Mouse (Mus musculus): ENCODE results near the gene Esrrg. TPM values are rescaled to one million over a fixed set of nuclear protein-coding genes. Genes with fewer than 3 reads are reported as not detected.
A peak's percentile ranks its signal among the peaks of the same experiment; 100 is the strongest.

Esrrg gene
- polyA plus RNA-seq, 1 experiment from 2014 or later: 21.2 TPM

DNA sequence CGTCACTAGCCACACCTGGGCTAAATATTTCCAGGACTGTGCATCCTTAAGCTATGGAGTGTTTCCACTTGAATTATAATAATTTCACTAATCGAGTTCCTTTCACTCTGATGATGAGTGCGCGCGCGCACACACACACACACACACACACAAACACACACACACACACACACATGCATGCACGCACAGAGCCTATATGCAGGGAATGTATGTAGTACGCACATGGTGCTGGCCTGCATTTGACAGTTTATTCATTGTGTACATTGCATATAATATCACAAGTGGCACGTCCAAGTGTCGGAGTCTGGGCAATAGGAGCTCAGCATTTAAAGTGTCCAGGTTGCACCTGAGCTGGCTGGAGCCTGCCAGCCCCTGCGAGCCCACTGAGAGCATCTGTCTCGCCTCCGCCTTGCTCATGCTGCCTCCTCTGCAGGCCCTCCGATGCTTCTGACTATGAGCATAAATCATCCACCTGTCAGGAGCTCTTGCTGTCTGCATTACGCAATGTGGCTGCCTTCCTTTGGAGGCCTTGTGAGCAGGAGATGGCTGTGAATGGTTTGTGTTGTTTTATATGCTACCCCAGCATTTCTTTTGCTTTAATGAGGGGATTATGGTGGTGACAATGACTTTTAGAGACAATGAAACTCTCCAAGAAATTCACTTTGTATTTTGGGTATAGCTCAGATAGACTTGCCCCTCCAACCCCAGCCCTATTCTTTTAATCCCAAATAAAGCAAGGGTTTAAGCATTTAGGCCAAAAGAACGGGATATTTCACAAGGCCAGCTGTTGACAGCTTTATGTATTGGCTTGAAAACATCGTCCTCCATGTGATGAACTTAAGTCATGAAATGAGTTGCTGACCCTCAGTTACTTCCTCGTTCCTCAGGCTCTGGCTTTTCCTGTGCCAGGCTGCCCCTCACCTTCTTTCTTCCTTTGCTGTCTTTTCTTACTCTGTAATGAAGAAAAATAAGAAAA, 474.4 kb downstream of the Esrrg start:
- no peak overlapping the region for H3K4me2 ChIP-seq
- no peaks in the 10 kb centered on the region for H3K36me3 ChIP-seq
- no peaks in the 10 kb centered on the region for H3K27me3 ChIP-seq (replicated peaks)
- no peak overlapping the region for H3K27ac ChIP-seq (replicated peaks)
- H3K9ac ChIP-seq: no peak overlapping the region
- H3K4me3 ChIP-seq: no peak overlapping the region
- H3K9me3 ChIP-seq: no peaks in the 10 kb centered on the region
- no peak for ATAC-seq (ENCODE audit: extremely low read depth, insufficient number of reproducible peaks, low FRiP score, low TSS enrichment)
- WGBS: 73% methylated on average over 18 of the region's 18 CpGs
- peaks cover 57% of the 10 kb centered on the region for H3K4me1 ChIP-seq

DNA sequence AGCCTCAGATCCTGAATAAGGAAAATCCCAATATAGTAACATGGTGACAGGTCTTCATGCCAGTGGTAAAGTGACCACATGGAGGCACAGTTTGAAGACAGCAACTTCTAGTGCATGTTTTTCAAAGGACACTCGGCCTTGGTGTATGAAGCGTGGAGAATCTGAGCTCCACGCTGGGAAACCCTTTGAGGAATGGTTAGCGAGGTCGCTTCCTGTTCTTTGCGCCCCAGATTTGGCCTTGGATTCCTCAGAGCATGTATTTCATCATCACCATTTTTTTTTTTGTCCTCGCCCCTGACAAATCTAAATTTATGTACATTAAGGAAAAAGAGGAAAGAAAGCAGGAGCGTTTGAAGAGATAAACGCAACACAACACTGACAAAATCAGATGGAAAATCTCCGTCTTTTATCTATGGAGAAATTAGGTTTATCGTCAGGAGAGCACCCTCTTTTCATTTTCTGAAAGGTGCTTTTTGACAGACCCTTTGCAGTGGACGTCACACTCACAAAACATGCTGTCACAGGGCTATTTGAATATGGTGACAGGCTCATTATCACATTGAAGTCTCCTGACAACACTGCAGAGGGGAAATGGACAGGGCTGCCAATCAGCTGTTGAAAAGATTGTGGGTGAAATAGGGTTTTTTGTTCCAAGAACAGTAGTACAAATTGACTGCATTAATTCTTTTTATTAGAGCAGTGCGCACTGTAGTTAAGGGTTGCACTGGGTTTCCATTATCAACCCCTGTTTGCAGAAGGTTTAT, 476.7 kb downstream of the Esrrg start:
- Histone ChIP-seq H3K9ac (no peak overlapping the region), H3K4me3 (no peak overlapping the region), H3K9me3 (no peaks in the 10 kb centered on the region), H3K27ac (replicated peaks) (no peak overlapping the region), H3K36me3 (no peaks in the 10 kb centered on the region), H3K27me3 (replicated peaks) (no peaks in the 10 kb centered on the region), H3K4me2 (no peak overlapping the region), H3K4me1 (peaks cover 38% of the 10 kb centered on the region)
- WGBS: 57% methylated on average over 13 of the region's 13 CpGs
- ATAC-seq (ENCODE audit: extremely low read depth, insufficient number of reproducible peaks, low FRiP score, low TSS enrichment): no peak

DNA sequence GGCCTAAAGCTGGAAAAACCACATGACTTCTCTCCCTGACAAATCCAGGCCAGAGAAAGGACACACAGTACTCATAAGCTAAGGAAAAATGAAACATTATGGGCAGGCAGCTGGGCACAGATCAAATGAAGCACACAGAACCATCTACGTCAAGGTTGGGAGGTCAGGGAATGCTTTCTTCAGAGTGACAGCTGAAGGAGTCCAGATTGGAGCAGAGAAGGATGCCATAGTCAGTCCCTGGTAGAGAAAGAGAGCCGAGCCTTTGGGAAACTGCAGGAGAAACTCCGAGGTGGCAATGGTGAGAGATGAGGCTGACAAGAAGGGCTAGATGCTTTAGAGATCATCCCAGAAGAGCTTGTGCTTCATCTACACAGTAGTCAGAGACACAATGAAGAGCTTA, 485.1 kb downstream of the Esrrg start:
- H3K9ac ChIP-seq: no peak overlapping the region
- no peaks in the 10 kb centered on the region for H3K9me3 ChIP-seq
- no peak overlapping the region for H3K4me2 ChIP-seq
- H3K4me1 ChIP-seq: peaks cover 16% of the 10 kb centered on the region
- ATAC-seq (ENCODE audit: extremely low read depth, insufficient number of reproducible peaks, low FRiP score, low TSS enrichment): no peak
- H3K27ac ChIP-seq (replicated peaks): peak overlapping the region; percentile 46
- peaks cover 12% of the 10 kb centered on the region; the same call in 1 of the 2 replicates for H3K36me3 ChIP-seq
- H3K4me3 ChIP-seq: no peak overlapping the region
- H3K27me3 ChIP-seq (replicated peaks): no peaks in the 10 kb centered on the region
- WGBS: 28% methylated on average over 3 of the region's 3 CpGs

DNA sequence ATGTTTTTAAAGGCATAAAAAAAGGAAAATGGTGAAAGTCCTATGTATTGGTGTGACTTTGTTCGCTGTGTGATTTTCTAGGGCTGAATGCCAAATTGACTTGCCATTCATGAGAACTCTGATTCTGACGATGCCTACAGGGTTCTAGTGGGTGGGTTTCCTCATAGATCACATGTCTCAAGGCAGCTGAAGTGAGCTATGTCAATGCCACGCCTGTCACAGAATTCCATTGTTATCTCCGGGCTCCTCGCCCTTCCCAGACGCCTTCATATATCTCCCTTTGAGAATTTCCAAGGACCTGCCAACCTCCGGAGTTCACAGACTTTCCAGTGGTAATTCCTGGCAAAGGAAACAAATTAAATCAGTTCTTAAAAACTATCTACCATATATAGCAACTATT, 493.2 kb downstream of the Esrrg start:
- Histone ChIP-seq H3K4me3 (no peak overlapping the region), H3K9ac (no peak overlapping the region), H3K4me1 (peaks cover 63% of the 10 kb centered on the region), H3K4me2 (no peak overlapping the region), H3K27ac (replicated peaks) (peak overlapping the region; percentile 85), H3K27me3 (replicated peaks) (no peaks in the 10 kb centered on the region), H3K9me3 (no peaks in the 10 kb centered on the region), H3K36me3 (no peaks in the 10 kb centered on the region)
- 24% methylated on average over 7 of the region's 7 CpGs for WGBS
- ATAC-seq (ENCODE audit: extremely low read depth, insufficient number of reproducible peaks, low FRiP score, low TSS enrichment): no peak

DNA sequence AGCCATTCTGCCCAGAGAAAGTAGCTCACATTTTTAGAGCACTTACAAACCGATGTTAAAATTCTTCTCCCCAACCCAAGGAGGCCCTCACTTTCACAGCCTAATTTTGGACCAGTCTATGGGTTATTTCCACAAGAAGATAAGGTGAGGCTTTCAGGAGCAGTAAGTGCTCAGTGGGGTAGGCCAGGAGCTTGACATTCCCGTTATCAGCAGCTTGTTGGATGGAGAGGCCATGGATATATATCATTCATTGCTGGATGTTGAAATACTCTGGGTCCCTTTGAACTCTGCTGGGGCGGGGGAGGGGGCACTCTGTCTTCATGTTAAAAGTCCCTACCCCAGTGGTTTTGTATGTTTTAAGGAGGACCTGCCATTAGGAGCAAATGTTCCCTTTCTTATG, 494.6 kb downstream of the Esrrg start:
- no peaks in the 10 kb centered on the region for H3K27me3 ChIP-seq (replicated peaks)
- ATAC-seq (ENCODE audit: extremely low read depth, insufficient number of reproducible peaks, low FRiP score, low TSS enrichment): no peak
- H3K9ac ChIP-seq: no peak overlapping the region
- peak overlapping the region; percentile 38 for H3K4me2 ChIP-seq
- WGBS: 21% methylated on average over 3 of the region's 3 CpGs
- peak overlapping the region; percentile 83 for H3K27ac ChIP-seq (replicated peaks)
- H3K4me3 ChIP-seq: no peak overlapping the region
- no peaks in the 10 kb centered on the region for H3K36me3 ChIP-seq
- no peaks in the 10 kb centered on the region for H3K9me3 ChIP-seq
- H3K4me1 ChIP-seq: peaks cover 76% of the 10 kb centered on the region

DNA sequence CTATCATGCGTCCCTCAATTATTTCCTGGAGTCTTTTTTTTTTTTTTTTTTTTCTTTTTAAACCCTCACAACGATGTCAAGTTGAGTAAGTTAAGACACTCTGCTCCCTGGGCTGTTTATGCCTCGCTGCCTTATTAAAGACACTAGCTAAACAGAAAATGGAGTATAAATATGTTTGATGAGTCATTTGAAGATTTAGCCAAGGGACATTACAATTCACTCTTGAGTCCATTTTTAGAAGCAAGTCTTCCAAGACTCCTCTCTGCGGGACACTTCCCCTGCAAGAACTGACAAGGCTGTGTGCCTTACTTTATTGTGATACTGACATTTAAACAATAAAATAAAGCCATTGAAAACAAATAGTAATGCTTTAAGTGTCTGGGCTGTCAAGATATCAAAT, 496.9 kb downstream of the Esrrg start:
- ATAC-seq (ENCODE audit: extremely low read depth, insufficient number of reproducible peaks, low FRiP score, low TSS enrichment): no peak
- H3K9me3 ChIP-seq: no peaks in the 10 kb centered on the region
- H3K27me3 ChIP-seq (replicated peaks): no peaks in the 10 kb centered on the region
- 67% methylated on average over 4 of the region's 4 CpGs for WGBS
- H3K27ac ChIP-seq (replicated peaks): no peak overlapping the region
- peaks cover 74% of the 10 kb centered on the region for H3K4me1 ChIP-seq
- H3K4me2 ChIP-seq: no peak overlapping the region
- no peaks in the 10 kb centered on the region for H3K36me3 ChIP-seq
- H3K9ac ChIP-seq: no peak overlapping the region
- no peak overlapping the region for H3K4me3 ChIP-seq

DNA sequence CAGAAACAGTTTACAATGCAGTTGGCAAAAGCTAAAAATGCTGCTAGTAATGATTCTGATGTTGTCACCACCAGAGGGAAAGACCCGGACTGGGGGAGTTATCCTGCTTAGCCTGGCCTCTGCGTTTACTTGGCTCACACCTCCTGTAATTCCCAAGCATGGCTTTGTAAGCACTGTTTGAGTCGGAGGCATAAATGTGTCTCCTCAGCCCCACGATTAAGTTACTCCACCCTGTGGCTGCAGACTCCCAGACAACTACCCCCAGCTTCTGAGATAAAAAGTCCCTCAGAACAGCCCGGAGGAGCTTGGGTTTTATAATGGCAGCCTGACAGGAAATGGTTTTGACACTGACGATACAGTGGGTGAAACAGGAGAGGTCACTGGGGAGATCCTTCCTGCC, 499.4 kb downstream of the Esrrg start:
- Histone ChIP-seq H3K9me3 (no peaks in the 10 kb centered on the region), H3K27me3 (replicated peaks) (no peaks in the 10 kb centered on the region), H3K4me3 (no peak overlapping the region), H3K27ac (replicated peaks) (peak overlapping the region; percentile 67), H3K36me3 (no peaks in the 10 kb centered on the region), H3K4me1 (peaks cover 69% of the 10 kb centered on the region), H3K9ac (peak overlapping the region; percentile 40; the same call in 1 of the 2 replicates), H3K4me2 (peak overlapping the region; percentile 13)
- ATAC-seq (ENCODE audit: extremely low read depth, insufficient number of reproducible peaks, low FRiP score, low TSS enrichment): no peak
- WGBS: 7% methylated on average over 6 of the region's 6 CpGs

DNA sequence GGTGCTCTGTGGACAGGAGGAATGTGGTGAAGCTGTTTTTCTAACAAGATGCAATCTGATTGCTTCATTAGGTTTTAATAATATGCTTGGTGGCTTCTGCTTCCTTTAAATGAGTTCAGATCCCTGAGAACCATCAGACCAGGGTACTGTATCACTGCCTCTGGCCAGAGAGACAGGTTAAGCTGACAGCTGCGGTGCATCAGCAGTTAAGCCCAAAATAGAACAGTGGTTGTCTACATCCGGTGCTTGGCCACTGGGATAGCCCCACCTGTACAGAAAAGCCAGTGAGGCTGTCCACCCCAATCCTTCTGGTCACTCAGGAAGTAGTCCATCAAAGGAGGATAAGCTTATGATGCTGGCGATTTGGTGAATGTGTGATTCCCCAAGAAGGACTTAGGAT, 503.0 kb downstream of the Esrrg start:
- Histone ChIP-seq H3K27me3 (replicated peaks) (no peaks in the 10 kb centered on the region), H3K4me1 (peaks cover 42% of the 10 kb centered on the region), H3K27ac (replicated peaks) (peak overlapping the region; percentile 3; the same call in 1 of the 2 replicates), H3K9ac (no peak overlapping the region), H3K4me3 (no peak overlapping the region), H3K36me3 (no peaks in the 10 kb centered on the region), H3K9me3 (no peaks in the 10 kb centered on the region), H3K4me2 (no peak overlapping the region)
- WGBS: 34% methylated on average over 3 of the region's 3 CpGs
- ATAC-seq (ENCODE audit: extremely low read depth, insufficient number of reproducible peaks, low FRiP score, low TSS enrichment): no peak

DNA sequence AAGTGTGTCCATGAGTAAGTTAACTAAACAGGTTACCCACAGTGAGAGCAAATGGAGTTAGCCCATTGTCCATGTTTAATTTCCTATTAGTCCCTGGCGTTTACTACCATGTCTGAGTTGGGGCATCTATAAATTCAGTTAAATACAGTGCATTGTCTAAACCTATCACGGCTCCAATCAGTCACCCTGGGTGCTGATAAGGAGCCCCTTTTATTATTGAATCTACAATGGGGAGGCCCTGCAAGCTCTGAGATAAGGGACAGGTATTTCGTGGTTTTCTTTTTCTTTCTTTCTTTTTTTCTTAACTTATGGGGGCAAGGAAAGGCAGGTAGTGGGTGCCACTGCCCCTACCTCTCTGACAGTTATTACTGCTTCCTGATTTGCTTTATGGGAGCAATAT, 504.6 kb downstream of the Esrrg start:
- Histone ChIP-seq H3K4me3 (no peak overlapping the region), H3K27ac (replicated peaks) (no peak overlapping the region), H3K9ac (no peak overlapping the region), H3K36me3 (no peaks in the 10 kb centered on the region), H3K9me3 (no peaks in the 10 kb centered on the region), H3K4me1 (peaks cover 42% of the 10 kb centered on the region), H3K4me2 (no peak overlapping the region), H3K27me3 (replicated peaks) (no peaks in the 10 kb centered on the region)
- no peak for ATAC-seq (ENCODE audit: extremely low read depth, insufficient number of reproducible peaks, low FRiP score, low TSS enrichment)
- 61% methylated on average over 3 of the region's 3 CpGs for WGBS

DNA sequence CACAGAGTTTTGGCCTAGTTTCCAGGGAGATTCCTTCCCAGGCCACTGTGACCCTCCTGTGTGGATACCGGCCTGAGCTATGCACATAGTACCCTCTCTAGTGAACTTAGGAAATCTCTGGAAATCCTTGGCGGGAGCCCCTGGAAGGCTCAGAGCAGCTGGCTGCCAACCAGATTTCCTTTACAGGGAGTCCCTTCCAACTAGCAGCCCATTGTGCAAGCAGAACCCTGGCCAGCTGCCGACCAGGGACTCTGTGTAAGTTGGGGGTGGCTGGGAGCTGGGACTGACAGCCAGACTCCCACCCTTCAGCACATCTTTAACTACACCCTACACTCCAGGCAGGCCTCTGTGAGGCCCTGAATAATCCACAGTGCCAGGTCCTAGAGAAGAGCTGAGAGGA, 509.5 kb downstream of the Esrrg start:
- no peak overlapping the region for H3K4me3 ChIP-seq
- peak overlapping the region; percentile 27; the same call in 1 of the 2 replicates for H3K4me2 ChIP-seq
- peak overlapping the region; percentile 92 for H3K27ac ChIP-seq (replicated peaks)
- peak; percentile 72 for ATAC-seq (ENCODE audit: extremely low read depth, insufficient number of reproducible peaks, low FRiP score, low TSS enrichment)
- 8% methylated on average over 3 of the region's 3 CpGs for WGBS
- H3K27me3 ChIP-seq (replicated peaks): no peaks in the 10 kb centered on the region
- peak overlapping the region; percentile 44 for H3K9ac ChIP-seq
- peaks cover 58% of the 10 kb centered on the region for H3K4me1 ChIP-seq
- H3K9me3 ChIP-seq: no peaks in the 10 kb centered on the region
- no peaks in the 10 kb centered on the region for H3K36me3 ChIP-seq

DNA sequence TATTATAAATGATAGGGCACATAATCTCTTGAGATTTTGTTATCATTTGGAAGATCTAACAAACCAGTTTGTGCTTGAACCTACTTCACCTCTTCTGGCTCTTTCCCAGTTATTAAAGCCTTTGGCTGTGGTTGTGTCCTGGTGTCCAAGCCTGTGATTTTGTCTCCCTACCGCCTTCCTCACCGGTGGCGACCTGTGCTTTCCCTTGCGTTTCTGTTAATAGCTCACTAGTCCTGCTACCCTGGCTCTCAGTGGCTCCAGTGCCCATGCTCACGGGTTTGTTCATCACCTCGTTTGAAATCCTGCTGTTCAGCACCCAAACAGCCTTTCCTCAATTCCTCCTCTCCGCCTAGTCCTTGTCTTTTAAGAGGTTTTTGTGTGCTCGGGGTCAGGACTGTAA, 511.2 kb downstream of the Esrrg start:
- Histone ChIP-seq H3K4me1 (peaks cover 59% of the 10 kb centered on the region), H3K36me3 (no peaks in the 10 kb centered on the region), H3K9me3 (no peaks in the 10 kb centered on the region), H3K9ac (no peak overlapping the region), H3K4me2 (no peak overlapping the region), H3K27ac (replicated peaks) (no peak overlapping the region), H3K4me3 (no peak overlapping the region), H3K27me3 (replicated peaks) (no peaks in the 10 kb centered on the region)
- WGBS: 75% methylated on average over 8 of the region's 8 CpGs
- ATAC-seq (ENCODE audit: extremely low read depth, insufficient number of reproducible peaks, low FRiP score, low TSS enrichment): no peak
